Comparison of ENCODE assay signal across 12 mouse cellular contexts in genomic region chr17:50237818-50238610, GRCm38 (mm10). TPM values are rescaled to one million over a fixed set of nuclear protein-coding genes. Genes with fewer than 3 reads are reported as not detected.
A peak's percentile ranks its signal among the peaks of the same experiment; 100 is the strongest.
DNase-seq lines count a peak whose midpoint lies in the region; ATAC-seq and TF ChIP-seq lines count a peak whose summit lies in the region.
"Had no signal": no experiment of that assay in that cellular context is flagged by ENCODE, and none has a peak within 500 bp of the region (broad histone marks: within the 10 kb centered on the region; RNA-seq: fewer than 3 reads in every experiment).

No protein-coding gene starts in this region.

- no peak for ATAC-seq in forebrain, embryonic 16.5 days
- peak; percentile 49; the same call in 1 of the 2 replicates for ATAC-seq in kidney, embryonic 16.5 days (ENCODE audit: low FRiP score, low TSS enrichment)
- peak; percentile 23 for ATAC-seq in forebrain, embryonic 15.5 days (replicated peaks)

- peaks cover 33% of the 10 kb centered on the region for H3K27me3 ChIP-seq in forebrain, embryonic 10.5 days (ENCODE audit: poor library complexity, severe bottlenecking)
- H3K27me3 ChIP-seq in forebrain, embryonic 16.5 days (replicated peaks; ENCODE audit: control insufficient read depth, insufficient read depth, low read length), result no peaks in the 10 kb centered on the region
- no peaks in the 10 kb centered on the region; the same call in 1 of the 2 replicates for H3K27me3 ChIP-seq in kidney, embryonic 16.5 days (ENCODE audit: insufficient read depth, low read length)
- H3K27me3 ChIP-seq in kidney, adult 2 months (replicated peaks; ENCODE audit: control insufficient read depth, insufficient read depth, low read length), result no peaks in the 10 kb centered on the region
- H3K27me3 ChIP-seq in forebrain, embryonic 15.5 days, result no peaks in the 10 kb centered on the region
- H3K27me3 ChIP-seq: embryonic facial prominence, embryonic 12.5 days had no signal

- H3K4me3 ChIP-seq in forebrain, embryonic 10.5 days, result no peak overlapping the region
- H3K4me3 ChIP-seq in forebrain, embryonic 16.5 days (replicated peaks; ENCODE audit: low read length), result no peak overlapping the region
- no peak overlapping the region for H3K4me3 ChIP-seq in kidney, embryonic 16.5 days (ENCODE audit: low read length)
- no peak overlapping the region for H3K4me3 ChIP-seq in kidney, adult 2 months (ENCODE audit: insufficient read depth, low read depth, low read length)
- no peak overlapping the region for H3K4me3 ChIP-seq in forebrain, embryonic 15.5 days
- H3K4me3 ChIP-seq: embryonic facial prominence, embryonic 12.5 days; limb, embryonic 10.5 days had no signal

- no peak for TF ChIP-seq CTCF in kidney, adult 2 months (conservative IDR thresholded peaks at IDR 0.05; ENCODE audit: insufficient read depth, insufficient read length, low read depth, low read length)

- H3K9me3 ChIP-seq in forebrain, embryonic 10.5 days, result no peaks in the 10 kb centered on the region
- H3K9me3 ChIP-seq in forebrain, embryonic 16.5 days (ENCODE audit: control insufficient read depth, low read length), result no peaks in the 10 kb centered on the region
- no peaks in the 10 kb centered on the region for H3K9me3 ChIP-seq in kidney, embryonic 16.5 days (ENCODE audit: low read length)
- H3K9me3 ChIP-seq in forebrain, embryonic 15.5 days, result no peaks in the 10 kb centered on the region
- H3K9me3 ChIP-seq: embryonic facial prominence, embryonic 12.5 days; limb, embryonic 10.5 days had no signal

- peak overlapping the region; percentile 80 for H3K27ac ChIP-seq in forebrain, embryonic 10.5 days
- H3K27ac ChIP-seq in forebrain, embryonic 16.5 days (ENCODE audit: low read length), result no peak overlapping the region
- H3K27ac ChIP-seq in kidney, embryonic 16.5 days (ENCODE audit: low read length), result no peak overlapping the region
- no peak overlapping the region for H3K27ac ChIP-seq in kidney, adult 2 months (ENCODE audit: insufficient read depth, low read depth, low read length)
- H3K27ac ChIP-seq in forebrain, embryonic 15.5 days (replicated peaks), result no peak overlapping the region
- H3K27ac ChIP-seq: embryonic facial prominence, embryonic 12.5 days; liver, embryonic 14.5 days had no signal

- H3K9ac ChIP-seq in forebrain, embryonic 16.5 days (replicated peaks; ENCODE audit: low read depth, low read length), result no peak overlapping the region
- no peak overlapping the region for H3K9ac ChIP-seq in kidney, embryonic 16.5 days (replicated peaks; ENCODE audit: low read length)
- no peak overlapping the region for H3K9ac ChIP-seq in forebrain, embryonic 15.5 days (replicated peaks)
- H3K9ac ChIP-seq: embryonic facial prominence, embryonic 12.5 days; liver, embryonic 14.5 days had no signal

- H3K4me2 ChIP-seq in forebrain, embryonic 16.5 days (ENCODE audit: low read length), result no peak overlapping the region
- no peak overlapping the region for H3K4me2 ChIP-seq in kidney, embryonic 16.5 days (replicated peaks; ENCODE audit: low read depth, low read length)
- H3K4me2 ChIP-seq in forebrain, embryonic 15.5 days (replicated peaks), result no peak overlapping the region

- 72% methylated on average over 11 of the region's 11 CpGs for WGBS in forebrain, embryonic 10.5 days
- 66% methylated on average over 11 of the region's 11 CpGs for WGBS in forebrain, embryonic 16.5 days
- 66% methylated on average over 11 of the region's 11 CpGs for WGBS in kidney, embryonic 16.5 days
- WGBS in kidney, adult 2 months, result 58% methylated on average over 11 of the region's 11 CpGs
- 60% methylated on average over 11 of the region's 11 CpGs for WGBS in forebrain, embryonic 15.5 days

- no peak for TF ChIP-seq POLR2A in kidney, adult 2 months (IDR thresholded peaks at IDR 0.05; ENCODE audit: low read depth, low read length)

- DNase-seq in forebrain, embryonic 10.5 days (ENCODE audit: extremely low spot score, low spot score), result no peak
- DNase-seq in kidney, adult 2 months, result no peak
- DNase-seq in CD4-positive helper T cell, adult 2 months (ENCODE audit: low read depth, low spot score), result peak; percentile 10
- no peak for DNase-seq in ovary, postnatal 14 days (ENCODE audit: low spot score)
- DNase-seq in MN1 (ENCODE audit: low spot score), result no peak

- peaks cover 34% of the 10 kb centered on the region for H3K4me1 ChIP-seq in forebrain, embryonic 10.5 days
- H3K4me1 ChIP-seq in forebrain, embryonic 16.5 days (replicated peaks; ENCODE audit: control insufficient read depth, insufficient read depth, low read length), result peaks cover 19% of the 10 kb centered on the region
- H3K4me1 ChIP-seq in kidney, embryonic 16.5 days (ENCODE audit: insufficient read depth, low read length), result no peaks in the 10 kb centered on the region
- no peaks in the 10 kb centered on the region for H3K4me1 ChIP-seq in kidney, adult 2 months (ENCODE audit: control insufficient read depth, insufficient read depth, low read length)
- peaks cover 17% of the 10 kb centered on the region for H3K4me1 ChIP-seq in forebrain, embryonic 15.5 days
- H3K4me1 ChIP-seq: embryonic facial prominence, embryonic 12.5 days had no signal

- no peaks in the 10 kb centered on the region for H3K36me3 ChIP-seq in forebrain, embryonic 10.5 days (replicated peaks)
- no peaks in the 10 kb centered on the region for H3K36me3 ChIP-seq in forebrain, embryonic 16.5 days (ENCODE audit: control insufficient read depth, insufficient read depth)
- no peaks in the 10 kb centered on the region for H3K36me3 ChIP-seq in kidney, embryonic 16.5 days (ENCODE audit: insufficient read depth, low read length)
- no peaks in the 10 kb centered on the region for H3K36me3 ChIP-seq in kidney, adult 2 months (ENCODE audit: control insufficient read depth, insufficient read depth, low read length)
- no peaks in the 10 kb centered on the region for H3K36me3 ChIP-seq in forebrain, embryonic 15.5 days
- H3K36me3 ChIP-seq: embryonic facial prominence, embryonic 12.5 days; limb, embryonic 10.5 days had no signal

RNA-seq across cellular contexts. Expression of gene Rftn1, which starts 47.5 kb away (rescaled TPM):
- 8.3 and 10.2 TPM in 2 replicates for polyA plus RNA-seq in forebrain, embryonic 10.5 days (2016; fragmentation: Nextera tagmentation; extraction: Ambion mirVana)
- polyA plus RNA-seq in forebrain, embryonic 16.5 days (2015; fragmentation: Nextera tagmentation; extraction: Ambion mirVana), result 17.8 and 24.6 TPM in 2 replicates
- polyA plus RNA-seq in kidney, embryonic 16.5 days (2015; fragmentation: Nextera tagmentation; extraction: Ambion mirVana), result 12.5 and 13.9 TPM in 2 replicates
- 14.6 and 18.6 TPM in 2 replicates for polyA plus RNA-seq in kidney, adult 2 months (2012; rRNA removed)
- 21.9 and 23.6 TPM in 2 replicates for polyA plus RNA-seq in forebrain, embryonic 15.5 days (2015; fragmentation: Nextera tagmentation; extraction: Ambion mirVana)

RNA-seq across cellular contexts. Expression of gene Dazl, which starts 55.4 kb away (rescaled TPM):
- polyA plus RNA-seq in forebrain, embryonic 10.5 days (2016; fragmentation: Nextera tagmentation; extraction: Ambion mirVana), result 0.23 TPM in 1 of 2 replicates, not detected in the other
- polyA plus RNA-seq in forebrain, embryonic 16.5 days (2015; fragmentation: Nextera tagmentation; extraction: Ambion mirVana), result 0.58 and 0.60 TPM in 2 replicates
- 0.19 and 0.33 TPM in 2 replicates for polyA plus RNA-seq in kidney, embryonic 16.5 days (2015; fragmentation: Nextera tagmentation; extraction: Ambion mirVana)
- polyA plus RNA-seq in kidney, adult 2 months (2012; rRNA removed), result not detected in 2 replicates
- polyA plus RNA-seq in forebrain, embryonic 15.5 days (2015; fragmentation: Nextera tagmentation; extraction: Ambion mirVana), result 0.38 and 0.84 TPM in 2 replicates
- polyA plus RNA-seq: limb, embryonic 10.5 days; spleen, adult 2 months had no signal
